Mouse (Mus musculus): ENCODE measurements around the gene Zan. TPM values are rescaled to one million over a fixed set of nuclear protein-coding genes. Genes with fewer than 3 reads are reported as not detected.

Zan gene
- polyA plus RNA-seq (2014; fragmentation: Illumina TruSeq; extraction: RNeasy Lipid Tissue Mini Kit (QIAGEN cat#74804); ENCODE audit: low read depth, low replicate concordance): not detected

DNA sequence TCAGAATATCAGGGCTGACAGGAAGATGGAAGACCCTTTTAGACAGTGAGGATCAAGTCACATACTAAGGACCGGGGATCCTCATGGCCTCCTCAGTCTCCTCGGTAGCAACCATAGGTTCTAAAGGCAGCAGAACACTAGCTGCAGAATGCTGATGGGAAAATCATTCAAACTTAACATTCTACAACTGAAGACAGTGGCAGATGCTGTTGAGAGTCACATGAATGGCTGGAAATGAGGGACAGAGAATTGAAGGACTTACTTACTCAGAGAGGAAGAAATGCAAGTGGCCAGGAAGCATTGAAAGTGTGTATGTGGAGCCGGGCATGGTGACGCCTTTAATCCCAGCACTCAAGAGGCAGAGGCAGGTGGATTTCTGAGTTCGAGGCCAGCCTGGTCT, at the start of gene Zan:
Gene Zan (minus strand): TSS at position 101 of the 400 bp plus-strand sequence.

GRCm38 (mm10) chr5:137518436-137518835, 41.6 kb upstream of the Zan start, which contains the start of gene Gigyf1:
Gene Gigyf1 (plus strand): TSS chr5:137518548.

GRCm38 (mm10) chr5:137501709-137502666, 25.1 kb upstream of the Zan start, which contains the start of gene Pop7:
Gene Pop7 (minus strand): TSS chr5:137502518.

DNA sequence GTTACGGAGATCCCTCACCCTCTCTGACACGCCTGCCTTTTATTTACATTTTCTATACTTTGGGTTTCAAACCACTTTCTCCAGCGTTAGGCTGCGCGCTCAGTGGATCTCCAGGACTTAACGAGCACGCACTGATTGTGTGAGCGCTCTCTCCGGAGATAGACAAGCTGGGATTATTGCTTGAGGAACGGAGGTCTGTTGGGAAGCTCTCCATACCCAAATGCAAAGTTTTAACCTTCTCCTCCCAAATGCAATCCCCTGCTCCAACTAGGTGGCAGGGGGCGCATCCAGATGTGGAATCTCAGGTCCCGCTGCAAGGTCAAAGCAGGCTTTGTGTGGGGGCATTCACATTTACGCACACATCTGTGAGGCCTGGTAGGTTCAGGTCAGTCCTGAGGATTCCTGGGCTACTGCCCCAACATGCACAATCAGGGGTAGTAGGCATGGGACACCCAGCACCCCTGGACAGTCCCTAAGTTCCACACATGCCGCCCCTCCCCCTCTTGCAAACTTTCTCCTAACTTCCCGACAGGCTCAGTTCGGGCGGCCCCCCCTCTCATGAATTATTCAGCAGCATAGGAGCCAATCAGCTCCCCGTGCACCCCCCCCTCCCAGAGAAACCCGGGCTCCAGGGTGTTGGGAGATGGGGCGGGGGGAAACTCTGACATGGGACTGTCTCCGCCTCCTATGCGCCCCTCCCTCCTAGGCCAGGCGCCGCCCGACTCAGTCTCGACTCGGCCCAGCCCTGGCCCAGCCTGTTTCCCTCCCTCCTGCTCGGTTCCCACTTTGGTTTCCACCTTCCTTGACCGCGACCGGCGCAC, 127.3 kb downstream of the Zan start, which contains the start of gene Ephb4:
Gene Ephb4 (plus strand): TSS at position 726 of the 821 bp plus-strand sequence.

GRCm38 (mm10) chr5:137333512-137334174, 143.2 kb downstream of the Zan start, which contains the start of gene Slc12a9:
Gene Slc12a9 (minus strand): TSS chr5:137333597.

Other genes with a start within 250 kb of the Zan start
- gene Ache, start 189.5 kb downstream of the Zan start, polyA plus RNA-seq (2014; fragmentation: Illumina TruSeq; extraction: RNeasy Lipid Tissue Mini Kit (QIAGEN cat#74804); ENCODE audit: low read depth, low replicate concordance): not detected
- 0.93 TPM for gene Ufsp1, start 182.4 kb downstream of the Zan start, polyA plus RNA-seq (2014; fragmentation: Illumina TruSeq; extraction: RNeasy Lipid Tissue Mini Kit (QIAGEN cat#74804); ENCODE audit: low read depth, low replicate concordance)
- 19.3 TPM for gene Srrt, start 169.4 kb downstream of the Zan start, polyA plus RNA-seq (2014; fragmentation: Illumina TruSeq; extraction: RNeasy Lipid Tissue Mini Kit (QIAGEN cat#74804); ENCODE audit: low read depth, low replicate concordance)
- gene Trip6, start 162.7 kb downstream of the Zan start, polyA plus RNA-seq (2014; fragmentation: Illumina TruSeq; extraction: RNeasy Lipid Tissue Mini Kit (QIAGEN cat#74804); ENCODE audit: low read depth, low replicate concordance): 0.19 TPM
- 0.21 TPM for gene Slc12a9, start 143.5 kb downstream of the Zan start, polyA plus RNA-seq (2014; fragmentation: Illumina TruSeq; extraction: RNeasy Lipid Tissue Mini Kit (QIAGEN cat#74804); ENCODE audit: low read depth, low replicate concordance)
- 2.0 TPM for gene Ephb4, start 127.0 kb downstream of the Zan start, polyA plus RNA-seq (2014; fragmentation: Illumina TruSeq; extraction: RNeasy Lipid Tissue Mini Kit (QIAGEN cat#74804); ENCODE audit: low read depth, low replicate concordance)
- not detected for gene Pop7, start 25.5 kb upstream of the Zan start, polyA plus RNA-seq (2014; fragmentation: Illumina TruSeq; extraction: RNeasy Lipid Tissue Mini Kit (QIAGEN cat#74804); ENCODE audit: low read depth, low replicate concordance)
- 1.5 TPM for gene Gigyf1, start 41.5 kb upstream of the Zan start, polyA plus RNA-seq (2014; fragmentation: Illumina TruSeq; extraction: RNeasy Lipid Tissue Mini Kit (QIAGEN cat#74804); ENCODE audit: low read depth, low replicate concordance)
- not detected for gene Epo, start 56.2 kb upstream of the Zan start, polyA plus RNA-seq (2014; fragmentation: Illumina TruSeq; extraction: RNeasy Lipid Tissue Mini Kit (QIAGEN cat#74804); ENCODE audit: low read depth, low replicate concordance)
- 5.5 TPM for gene Gnb2, start 56.4 kb upstream of the Zan start, polyA plus RNA-seq (2014; fragmentation: Illumina TruSeq; extraction: RNeasy Lipid Tissue Mini Kit (QIAGEN cat#74804); ENCODE audit: low read depth, low replicate concordance)
- not detected for gene Actl6b, start 76.5 kb upstream of the Zan start, polyA plus RNA-seq (2014; fragmentation: Illumina TruSeq; extraction: RNeasy Lipid Tissue Mini Kit (QIAGEN cat#74804); ENCODE audit: low read depth, low replicate concordance)
- gene Tfr2, start 92.8 kb upstream of the Zan start, polyA plus RNA-seq (2014; fragmentation: Illumina TruSeq; extraction: RNeasy Lipid Tissue Mini Kit (QIAGEN cat#74804); ENCODE audit: low read depth, low replicate concordance): 32.0 TPM
- 1.3 TPM for gene Mospd3, start 124.0 kb upstream of the Zan start, polyA plus RNA-seq (2014; fragmentation: Illumina TruSeq; extraction: RNeasy Lipid Tissue Mini Kit (QIAGEN cat#74804); ENCODE audit: low read depth, low replicate concordance)
- gene Pcolce, start 136.7 kb upstream of the Zan start, polyA plus RNA-seq (2014; fragmentation: Illumina TruSeq; extraction: RNeasy Lipid Tissue Mini Kit (QIAGEN cat#74804); ENCODE audit: low read depth, low replicate concordance): 0.64 TPM
- not detected for gene Fbxo24, start 151.9 kb upstream of the Zan start, polyA plus RNA-seq (2014; fragmentation: Illumina TruSeq; extraction: RNeasy Lipid Tissue Mini Kit (QIAGEN cat#74804); ENCODE audit: low read depth, low replicate concordance)
- 0.40 TPM for gene Lrch4, start 152.1 kb upstream of the Zan start, polyA plus RNA-seq (2014; fragmentation: Illumina TruSeq; extraction: RNeasy Lipid Tissue Mini Kit (QIAGEN cat#74804); ENCODE audit: low read depth, low replicate concordance)
- gene Gm20605, start 152.1 kb upstream of the Zan start, polyA plus RNA-seq (2014; fragmentation: Illumina TruSeq; extraction: RNeasy Lipid Tissue Mini Kit (QIAGEN cat#74804); ENCODE audit: low read depth, low replicate concordance): not detected
- gene Sap25, start 164.3 kb upstream of the Zan start, polyA plus RNA-seq (2014; fragmentation: Illumina TruSeq; extraction: RNeasy Lipid Tissue Mini Kit (QIAGEN cat#74804); ENCODE audit: low read depth, low replicate concordance): not detected
- not detected for gene Irs3, start 168.7 kb upstream of the Zan start, polyA plus RNA-seq (2014; fragmentation: Illumina TruSeq; extraction: RNeasy Lipid Tissue Mini Kit (QIAGEN cat#74804); ENCODE audit: low read depth, low replicate concordance)
- 10.3 TPM for gene Agfg2, start 207.7 kb upstream of the Zan start, polyA plus RNA-seq (2014; fragmentation: Illumina TruSeq; extraction: RNeasy Lipid Tissue Mini Kit (QIAGEN cat#74804); ENCODE audit: low read depth, low replicate concordance)

Data from liver, adult 10 weeks (tissue).